Mouse (Mus musculus) 3T3-L1 (cell line): ENCODE results near the gene Nob1.

ENCODE experiments used
- DNase-seq: peaks from one replicate; pipeline ENCODE4 v3.0.0-alpha.2; 2015; ENCODE audit warnings: low read depth, low spot score

The Nob1 gene

GRCm38 (mm10) chr8:107435962-107436831 is 11.3 kb upstream of the Nob1 start, which contains the start of gene Wwp2:
TSS of gene Wwp2 (plus strand) at chr8:107436365.
- peak; percentile 71 for DNase-seq

- DNase-seq: no peak
These were observed 10.6 kb upstream of the Nob1 start for GRCm38 (mm10) chr8:107435421-107435961.

- DNase-seq: no peak
These were observed 6.0 kb upstream of the Nob1 start for GRCm38 (mm10) chr8:107430821-107431220.

GRCm38 (mm10) chr8:107425230-107425597 is 363 bp upstream of the Nob1 start:
- no peak for DNase-seq

GRCm38 (mm10) chr8:107424176-107424575 is 675 bp downstream of the Nob1 start:
- DNase-seq: no peak

- DNase-seq: no peak
These were observed 7.8 kb downstream of the Nob1 start for GRCm38 (mm10) chr8:107417001-107417400.

- no peak for DNase-seq
These were observed 11.0 kb downstream of the Nob1 start for GRCm38 (mm10) chr8:107413881-107414280.

GRCm38 (mm10) chr8:107412552-107412951 is 12.3 kb downstream of the Nob1 start:
- DNase-seq: no peak

- DNase-seq: peak; percentile 88
These were observed 13.5 kb downstream of the Nob1 start for GRCm38 (mm10) chr8:107411391-107411790.

- DNase-seq: no peak
These were observed 18.9 kb downstream of the Nob1 start for GRCm38 (mm10) chr8:107405935-107406334.

GRCm38 (mm10) chr8:107404057-107404456 is 20.8 kb downstream of the Nob1 start:
- peak; percentile 35 for DNase-seq

GRCm38 (mm10) chr8:107403038-107403781 is 21.6 kb downstream of the Nob1 start, which contains the start of gene Nqo1:
TSS of gene Nqo1 (minus strand) at chr8:107403206.
- DNase-seq: peak; percentile 100

- peak; percentile 64 for DNase-seq
These were observed 23.0 kb downstream of the Nob1 start for GRCm38 (mm10) chr8:107401866-107402265.

GRCm38 (mm10) chr8:107399495-107399894 is 25.4 kb downstream of the Nob1 start:
- no peak for DNase-seq

- no peak for DNase-seq
These were observed 27.2 kb downstream of the Nob1 start for GRCm38 (mm10) chr8:107397665-107398064.

- DNase-seq: no peak
These were observed 28.7 kb downstream of the Nob1 start for GRCm38 (mm10) chr8:107396106-107396670.

- no peak for DNase-seq
These were observed 29.5 kb downstream of the Nob1 start for GRCm38 (mm10) chr8:107395397-107395796.

GRCm38 (mm10) chr8:107391136-107391516 is 33.7 kb downstream of the Nob1 start:
- DNase-seq: no peak

GRCm38 (mm10) chr8:107390476-107391135 is 34.2 kb downstream of the Nob1 start:
- no peak for DNase-seq

GRCm38 (mm10) chr8:107389557-107389956 is 35.3 kb downstream of the Nob1 start:
- DNase-seq: peak; percentile 92

GRCm38 (mm10) chr8:107387861-107388260 is 37.0 kb downstream of the Nob1 start:
- DNase-seq: peak; percentile 80
